Mouse (Mus musculus): ENCODE measurements around the gene Vstm2a. TPM values are rescaled to one million over a fixed set of nuclear protein-coding genes. Genes with fewer than 3 reads are reported as not detected.

Vstm2a gene
- polyA plus RNA-seq, 1 experiment from 2014 or later, result 1.6 TPM

GRCm38 (mm10) chr11:16299492-16299891, 42.0 kb downstream of the Vstm2a start:
- Histone ChIP-seq H3K27me3 (ENCODE audit: control insufficient read depth, insufficient read depth, low read length) (no peaks in the 10 kb centered on the region), H3K4me2 (ENCODE audit: low read depth, low read length) (no peak overlapping the region), H3K9me3 (replicated peaks; ENCODE audit: control insufficient read depth, low read length) (no peaks in the 10 kb centered on the region), H3K27ac (ENCODE audit: low read length) (no peak overlapping the region), H3K4me3 (replicated peaks; ENCODE audit: low read length) (no peak overlapping the region), H3K36me3 (ENCODE audit: control insufficient read depth, insufficient read depth, low read length) (no peaks in the 10 kb centered on the region), H3K9ac (ENCODE audit: low read length) (no peak overlapping the region), H3K4me1 (ENCODE audit: control insufficient read depth, insufficient read depth, low read length) (no peaks in the 10 kb centered on the region)
- no peak for ATAC-seq (ENCODE audit: insufficient read depth, low FRiP score)
- WGBS, result 43% methylated on average over 1 of the region's 1 CpGs

GRCm38 (mm10) chr11:16299960-16300359, 42.4 kb downstream of the Vstm2a start:
- no peaks in the 10 kb centered on the region for H3K36me3 ChIP-seq (ENCODE audit: control insufficient read depth, insufficient read depth, low read length)
- no peak overlapping the region for H3K27ac ChIP-seq (ENCODE audit: low read length)
- no peak overlapping the region for H3K4me3 ChIP-seq (replicated peaks; ENCODE audit: low read length)
- no peak for ATAC-seq (ENCODE audit: insufficient read depth, low FRiP score)
- H3K4me1 ChIP-seq (ENCODE audit: control insufficient read depth, insufficient read depth, low read length), result no peaks in the 10 kb centered on the region
- 36% methylated on average over 1 of the region's 1 CpGs for WGBS
- no peak overlapping the region for H3K9ac ChIP-seq (ENCODE audit: low read length)
- H3K27me3 ChIP-seq (ENCODE audit: control insufficient read depth, insufficient read depth, low read length), result no peaks in the 10 kb centered on the region
- H3K4me2 ChIP-seq (ENCODE audit: low read depth, low read length), result no peak overlapping the region
- no peaks in the 10 kb centered on the region for H3K9me3 ChIP-seq (replicated peaks; ENCODE audit: control insufficient read depth, low read length)

GRCm38 (mm10) chr11:16300709-16301108, 43.2 kb downstream of the Vstm2a start:
- Histone ChIP-seq H3K27ac (ENCODE audit: low read length) (no peak overlapping the region), H3K36me3 (ENCODE audit: control insufficient read depth, insufficient read depth, low read length) (no peaks in the 10 kb centered on the region), H3K4me1 (ENCODE audit: control insufficient read depth, insufficient read depth, low read length) (no peaks in the 10 kb centered on the region), H3K27me3 (ENCODE audit: control insufficient read depth, insufficient read depth, low read length) (no peaks in the 10 kb centered on the region), H3K9me3 (replicated peaks; ENCODE audit: control insufficient read depth, low read length) (no peaks in the 10 kb centered on the region), H3K4me2 (ENCODE audit: low read depth, low read length) (no peak overlapping the region), H3K9ac (ENCODE audit: low read length) (no peak overlapping the region), H3K4me3 (replicated peaks; ENCODE audit: low read length) (no peak overlapping the region)
- no peak for ATAC-seq (ENCODE audit: insufficient read depth, low FRiP score)
- 65% methylated on average over 2 of the region's 2 CpGs for WGBS

- Histone ChIP-seq H3K4me2 (ENCODE audit: low read depth, low read length) (no peak overlapping the region), H3K4me1 (ENCODE audit: control insufficient read depth, insufficient read depth, low read length) (no peaks in the 10 kb centered on the region), H3K27ac (ENCODE audit: low read length) (no peak overlapping the region), H3K9ac (ENCODE audit: low read length) (no peak overlapping the region), H3K4me3 (replicated peaks; ENCODE audit: low read length) (no peak overlapping the region), H3K27me3 (ENCODE audit: control insufficient read depth, insufficient read depth, low read length) (no peaks in the 10 kb centered on the region), H3K36me3 (ENCODE audit: control insufficient read depth, insufficient read depth, low read length) (no peaks in the 10 kb centered on the region), H3K9me3 (replicated peaks; ENCODE audit: control insufficient read depth, low read length) (no peaks in the 10 kb centered on the region)
- ATAC-seq (ENCODE audit: insufficient read depth, low FRiP score), result no peak
- 85% methylated on average over 2 of the region's 2 CpGs for WGBS
Measured at GRCm38 (mm10) chr11:16315097-16315496, 57.6 kb downstream of the Vstm2a start.

GRCm38 (mm10) chr11:16345179-16345578, 87.7 kb downstream of the Vstm2a start:
- no peaks in the 10 kb centered on the region for H3K27me3 ChIP-seq (ENCODE audit: control insufficient read depth, insufficient read depth, low read length)
- H3K4me3 ChIP-seq (replicated peaks; ENCODE audit: low read length), result no peak overlapping the region
- H3K36me3 ChIP-seq (ENCODE audit: control insufficient read depth, insufficient read depth, low read length), result no peaks in the 10 kb centered on the region
- no peaks in the 10 kb centered on the region for H3K4me1 ChIP-seq (ENCODE audit: control insufficient read depth, insufficient read depth, low read length)
- no peak for ATAC-seq (ENCODE audit: insufficient read depth, low FRiP score)
- no peak overlapping the region for H3K9ac ChIP-seq (ENCODE audit: low read length)
- WGBS, result 59% methylated on average over 3 of the region's 3 CpGs
- no peak overlapping the region for H3K4me2 ChIP-seq (ENCODE audit: low read depth, low read length)
- no peaks in the 10 kb centered on the region for H3K9me3 ChIP-seq (replicated peaks; ENCODE audit: control insufficient read depth, low read length)
- no peak overlapping the region for H3K27ac ChIP-seq (ENCODE audit: low read length)

- no peak overlapping the region for H3K27ac ChIP-seq (ENCODE audit: low read length)
- no peaks in the 10 kb centered on the region for H3K4me1 ChIP-seq (ENCODE audit: control insufficient read depth, insufficient read depth, low read length)
- H3K4me3 ChIP-seq (replicated peaks; ENCODE audit: low read length), result no peak overlapping the region
- 79% methylated on average over 3 of the region's 3 CpGs for WGBS
- no peak for ATAC-seq (ENCODE audit: insufficient read depth, low FRiP score)
- no peak overlapping the region for H3K4me2 ChIP-seq (ENCODE audit: low read depth, low read length)
- H3K9me3 ChIP-seq (replicated peaks; ENCODE audit: control insufficient read depth, low read length), result no peaks in the 10 kb centered on the region
- H3K27me3 ChIP-seq (ENCODE audit: control insufficient read depth, insufficient read depth, low read length), result no peaks in the 10 kb centered on the region
- no peaks in the 10 kb centered on the region for H3K36me3 ChIP-seq (ENCODE audit: control insufficient read depth, insufficient read depth, low read length)
- H3K9ac ChIP-seq (ENCODE audit: low read length), result no peak overlapping the region
Measured at GRCm38 (mm10) chr11:16345676-16346075, 88.2 kb downstream of the Vstm2a start.

GRCm38 (mm10) chr11:16351915-16352314, 94.4 kb downstream of the Vstm2a start:
- Histone ChIP-seq H3K4me1 (ENCODE audit: control insufficient read depth, insufficient read depth, low read length) (no peaks in the 10 kb centered on the region), H3K4me2 (ENCODE audit: low read depth, low read length) (no peak overlapping the region), H3K36me3 (ENCODE audit: control insufficient read depth, insufficient read depth, low read length) (no peaks in the 10 kb centered on the region), H3K27ac (ENCODE audit: low read length) (no peak overlapping the region), H3K9me3 (replicated peaks; ENCODE audit: control insufficient read depth, low read length) (no peaks in the 10 kb centered on the region), H3K4me3 (replicated peaks; ENCODE audit: low read length) (no peak overlapping the region), H3K27me3 (ENCODE audit: control insufficient read depth, insufficient read depth, low read length) (no peaks in the 10 kb centered on the region), H3K9ac (ENCODE audit: low read length) (no peak overlapping the region)
- WGBS, result 91% methylated on average over 4 of the region's 4 CpGs
- no peak for ATAC-seq (ENCODE audit: insufficient read depth, low FRiP score)

- no peaks in the 10 kb centered on the region for H3K27me3 ChIP-seq (ENCODE audit: control insufficient read depth, insufficient read depth, low read length)
- H3K36me3 ChIP-seq (ENCODE audit: control insufficient read depth, insufficient read depth, low read length), result no peaks in the 10 kb centered on the region
- no peaks in the 10 kb centered on the region for H3K4me1 ChIP-seq (ENCODE audit: control insufficient read depth, insufficient read depth, low read length)
- no peak overlapping the region for H3K4me2 ChIP-seq (ENCODE audit: low read depth, low read length)
- ATAC-seq (ENCODE audit: insufficient read depth, low FRiP score), result no peak
- no peaks in the 10 kb centered on the region for H3K9me3 ChIP-seq (replicated peaks; ENCODE audit: control insufficient read depth, low read length)
- H3K4me3 ChIP-seq (replicated peaks; ENCODE audit: low read length), result no peak overlapping the region
- no peak overlapping the region for H3K27ac ChIP-seq (ENCODE audit: low read length)
- H3K9ac ChIP-seq (ENCODE audit: low read length), result no peak overlapping the region
Measured at GRCm38 (mm10) chr11:16354356-16354755, 96.8 kb downstream of the Vstm2a start.

GRCm38 (mm10) chr11:16366852-16367587, 109.5 kb downstream of the Vstm2a start:
- Histone ChIP-seq H3K36me3 (ENCODE audit: control insufficient read depth, insufficient read depth, low read length) (no peaks in the 10 kb centered on the region), H3K4me3 (replicated peaks; ENCODE audit: low read length) (no peak overlapping the region), H3K9me3 (replicated peaks; ENCODE audit: control insufficient read depth, low read length) (no peaks in the 10 kb centered on the region), H3K9ac (ENCODE audit: low read length) (no peak overlapping the region), H3K4me1 (ENCODE audit: control insufficient read depth, insufficient read depth, low read length) (no peaks in the 10 kb centered on the region), H3K27me3 (ENCODE audit: control insufficient read depth, insufficient read depth, low read length) (no peaks in the 10 kb centered on the region), H3K27ac (ENCODE audit: low read length) (no peak overlapping the region), H3K4me2 (ENCODE audit: low read depth, low read length) (no peak overlapping the region)
- 72% methylated on average over 8 of the region's 8 CpGs for WGBS
- no peak for ATAC-seq (ENCODE audit: insufficient read depth, low FRiP score)
